Mouse (Mus musculus) testis, adult 2 months (tissue): Measurements from ENCODE around the gene Gys2. TPM values are rescaled to one million over a fixed set of nuclear protein-coding genes. Genes with fewer than 3 reads are reported as not detected.
A peak's percentile ranks its signal among the peaks of the same experiment; 100 is the strongest.
"Not testable (repeated sequence)": the region's sequence is repeated elsewhere in the genome, so short reads cannot be mapped to it uniquely, and the experiment has no call there.

Experiments used
- H3K27ac ChIP-seq: fragments of 200-500 bp; 2 replicates; pipeline ENCODE4 v1.5.1; 2012; ENCODE audit warnings: low read depth, low read length; ENCODE audit not compliant: control insufficient read depth, insufficient read depth
- H3K27me3 ChIP-seq: fragments of 200-500 bp; 2 replicates; pipeline ENCODE4 v1.6.1; 2012; ENCODE audit warnings: mild to moderate bottlenecking, low read length, moderate library complexity; ENCODE audit not compliant: control insufficient read depth, insufficient read depth
- H3K36me3 ChIP-seq: fragments of 200-500 bp; 2 replicates; pipeline ENCODE4 v1.6.1; 2012; ENCODE audit warnings: mild to moderate bottlenecking, low read length; ENCODE audit not compliant: control insufficient read depth, insufficient read depth
- H3K4me1 ChIP-seq: fragments of 200-500 bp; 2 replicates; pipeline ENCODE4 v1.6.1; 2012; ENCODE audit warnings: low read length; ENCODE audit not compliant: control insufficient read depth, insufficient read depth
- H3K4me3 ChIP-seq: fragments of 200-500 bp; 2 replicates; pipeline ENCODE4 v1.5.1; 2012; ENCODE audit warnings: low read depth, mild to moderate bottlenecking, low read length, moderate library complexity, mixed read lengths; ENCODE audit not compliant: control insufficient read depth
- CTCF ChIP-seq: fragments of 200-500 bp; IDR thresholded peaks from 2 replicates; pipeline ENCODE4 v1.5.1; 2012; ENCODE audit warnings: low read depth, mild to moderate bottlenecking, inconsistent platforms, low read length, moderate library complexity; ENCODE audit not compliant: control insufficient read depth, insufficient read depth, insufficient replicate concordance
- POLR2A ChIP-seq: fragments of 200-500 bp; IDR thresholded peaks from 2 replicates; pipeline ENCODE4 v1.6.1; 2012; ENCODE audit warnings: low read depth, mild to moderate bottlenecking, inconsistent platforms, low read length, moderate library complexity; ENCODE audit not compliant: control insufficient read depth
- polyA plus RNA-seq: library from polyadenylated mRNA; depleted of rRNA; stranded (reverse); fragments of >200 nt; gene quantifications from 2 replicates; pipeline ENCODE4 v1.2.3, GENCODE M21; 2012

The Gys2 gene
- polyA plus RNA-seq, 1 experiment = 0.14 TPM

DNA sequence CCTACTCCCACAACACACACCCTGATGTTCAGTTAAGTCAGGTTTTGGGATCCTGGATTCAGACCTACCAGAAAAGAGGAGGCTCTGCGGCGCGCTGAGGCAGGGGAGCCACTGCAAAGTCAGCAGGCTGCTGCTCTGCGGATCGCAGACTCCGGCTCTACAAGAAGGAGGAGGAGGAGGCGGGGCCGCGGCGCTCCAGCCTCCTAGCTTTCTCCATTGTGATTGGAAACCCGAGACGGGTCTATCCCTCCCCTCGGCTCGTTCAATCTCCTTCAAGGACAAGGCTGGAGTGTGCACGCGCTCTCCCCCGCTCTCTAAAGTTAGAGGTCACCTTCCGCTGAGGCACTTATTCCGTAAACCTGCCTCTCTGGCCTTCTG, 34.9 kb upstream of the Gys2 start, which contains the start of gene Ldhb:
Gene Ldhb (minus strand): TSS at position 173 of the 378 bp plus-strand sequence.
- peak within 1 kb of the TSS; percentile 88 for H3K4me3 ChIP-seq
- H3K4me1 ChIP-seq = peaks cover 5% of the 10 kb centered on the region
- H3K36me3 ChIP-seq = no peaks in the 10 kb centered on the region
- no peaks in the 10 kb centered on the region for H3K27me3 ChIP-seq
- TF ChIP-seq POLR2A (peak; percentile 78), CTCF (no peak)
- H3K27ac ChIP-seq = peak within 1 kb of the TSS; percentile 83

DNA sequence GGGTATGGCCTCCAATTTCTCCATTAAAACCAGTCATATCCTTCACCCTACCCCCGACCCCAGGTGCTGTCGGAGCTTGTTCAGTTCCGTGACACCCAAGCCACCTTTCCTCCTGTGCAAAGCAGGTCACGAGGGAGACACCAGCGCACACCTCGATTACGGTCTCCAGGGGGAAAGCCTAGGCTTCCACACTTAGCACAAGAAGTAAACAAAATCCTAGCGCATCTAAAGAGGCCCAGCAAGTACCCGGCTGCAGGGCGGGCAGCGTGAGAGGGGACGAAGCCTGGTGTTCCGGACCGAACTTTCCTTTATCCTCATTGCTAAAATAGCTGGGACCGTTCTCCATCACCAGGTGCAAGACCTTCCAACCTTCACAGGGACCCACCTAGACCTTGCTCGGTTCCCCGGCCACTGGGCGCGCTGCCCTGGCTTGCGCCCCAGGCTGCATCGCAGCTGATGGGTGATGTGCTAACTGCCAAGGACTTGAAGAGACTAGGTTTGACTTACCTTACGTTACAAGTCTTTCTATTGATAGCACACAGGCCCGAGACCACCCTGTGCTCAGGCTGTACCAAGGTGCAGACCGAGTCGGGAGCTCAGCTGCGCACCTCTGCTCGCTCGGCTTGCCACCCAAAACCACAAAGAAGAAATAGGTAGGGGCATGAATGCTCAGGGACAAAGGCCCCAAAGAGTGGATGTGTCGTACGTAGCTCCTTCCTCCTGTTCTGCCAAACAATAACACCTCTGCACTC, 34.3 kb upstream of the Gys2 start:
- Histone ChIP-seq H3K36me3 (no peaks in the 10 kb centered on the region), H3K27me3 (no peaks in the 10 kb centered on the region), H3K4me3 (peak overlapping the region; percentile 88), H3K4me1 (peaks cover 5% of the 10 kb centered on the region), H3K27ac (peak overlapping the region; percentile 83)
- TF ChIP-seq POLR2A (no peak), CTCF (no peak)

DNA sequence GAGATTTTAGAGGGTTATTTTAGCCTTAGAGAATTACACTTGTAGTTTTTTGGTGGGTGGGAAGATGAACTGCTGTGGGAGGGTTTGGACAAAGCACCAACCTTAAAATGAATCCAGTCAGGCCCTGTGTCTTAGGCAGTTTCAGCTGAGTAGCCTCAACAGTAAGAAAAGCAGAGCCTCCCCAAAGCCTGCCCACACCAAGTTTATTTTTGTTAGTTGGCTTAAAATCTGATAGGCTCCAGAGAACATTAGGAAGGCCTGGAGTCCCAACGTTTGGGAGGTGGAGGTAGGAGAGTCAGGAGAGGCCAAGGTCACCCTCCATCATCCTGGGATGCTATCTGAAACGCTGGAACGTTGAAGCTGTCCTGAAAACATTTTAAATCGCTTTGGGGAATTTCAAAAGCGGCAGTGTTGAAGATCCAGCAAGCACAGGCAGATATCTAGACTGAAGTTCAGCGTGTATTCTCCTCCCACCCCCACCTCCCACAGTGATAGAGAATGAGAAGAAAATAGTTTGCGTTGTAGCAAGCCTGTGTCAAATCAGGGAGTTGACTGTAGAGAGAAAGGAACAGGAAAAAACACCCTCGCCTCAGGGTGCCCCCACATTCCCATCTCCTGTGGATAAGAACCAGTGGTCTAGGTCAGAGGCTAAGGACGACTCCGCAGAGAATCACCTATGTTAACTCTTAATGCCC, 33.6 kb upstream of the Gys2 start:
- peak overlapping the region; percentile 88 for H3K4me3 ChIP-seq
- TF ChIP-seq CTCF (no peak), POLR2A (no peak)
- no peaks in the 10 kb centered on the region for H3K27me3 ChIP-seq
- peaks cover 5% of the 10 kb centered on the region for H3K4me1 ChIP-seq
- no peaks in the 10 kb centered on the region for H3K36me3 ChIP-seq
- no peak overlapping the region; the same call in 1 of the 2 replicates for H3K27ac ChIP-seq

DNA sequence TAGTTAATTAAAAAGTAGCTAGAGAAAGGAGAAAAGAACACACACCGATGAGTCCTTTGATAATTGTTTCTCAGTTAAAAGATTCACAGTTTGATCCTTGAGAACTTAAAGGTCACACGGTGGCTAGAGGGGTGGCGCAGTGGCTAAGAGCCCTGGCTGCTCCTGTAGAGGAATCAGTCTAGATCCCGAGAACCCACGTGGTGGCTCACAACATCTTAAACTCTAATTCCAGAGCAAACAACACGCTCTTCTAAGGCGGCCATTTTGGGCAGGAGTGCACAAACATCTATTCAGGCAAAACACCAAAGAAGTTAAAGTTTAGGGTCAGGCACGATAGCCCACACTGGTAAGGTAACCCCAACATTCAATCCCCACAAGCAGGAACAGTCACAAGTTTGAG, 30.7 kb upstream of the Gys2 start:
- Histone ChIP-seq H3K36me3 (no peaks in the 10 kb centered on the region), H3K27me3 (no peaks in the 10 kb centered on the region), H3K4me3 (no peak overlapping the region), H3K27ac (no peak overlapping the region), H3K4me1 (peaks cover 5% of the 10 kb centered on the region)
- no peak for TF ChIP-seq POLR2A
- TF ChIP-seq CTCF = no peak

DNA sequence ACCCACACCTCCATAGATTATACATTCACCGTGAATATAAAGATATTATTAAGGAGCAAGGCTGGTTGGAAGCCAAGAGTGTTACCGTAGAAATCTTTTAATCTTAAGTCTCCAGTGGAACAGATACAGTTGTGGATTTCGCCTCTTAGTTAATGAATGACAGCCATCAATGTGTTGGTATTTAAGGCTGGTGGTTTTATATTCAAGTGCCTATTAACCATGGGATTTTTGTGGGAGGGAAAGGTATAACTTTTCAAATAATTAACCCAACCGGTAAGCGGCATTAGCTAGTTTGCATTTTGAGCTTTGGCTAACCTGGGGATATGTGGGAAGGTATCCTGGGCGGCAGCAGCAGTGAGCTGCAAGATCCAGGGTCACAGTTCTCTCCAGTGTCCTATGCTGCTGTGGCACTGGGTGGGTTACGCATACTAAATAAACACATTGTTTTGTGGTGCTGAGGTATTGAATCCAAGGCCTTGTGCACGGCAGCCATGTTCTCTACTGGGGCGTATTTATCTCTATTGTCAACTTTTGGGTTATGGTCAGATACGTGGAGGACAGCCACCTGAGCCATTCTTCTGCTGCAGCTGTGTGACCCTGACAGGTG, 29.7 kb upstream of the Gys2 start:
- H3K27ac ChIP-seq = no peak overlapping the region
- no peak overlapping the region for H3K4me3 ChIP-seq
- peaks cover 3% of the 10 kb centered on the region for H3K4me1 ChIP-seq
- no peaks in the 10 kb centered on the region for H3K36me3 ChIP-seq
- TF ChIP-seq CTCF (no peak), POLR2A (no peak)
- H3K27me3 ChIP-seq = no peaks in the 10 kb centered on the region

DNA sequence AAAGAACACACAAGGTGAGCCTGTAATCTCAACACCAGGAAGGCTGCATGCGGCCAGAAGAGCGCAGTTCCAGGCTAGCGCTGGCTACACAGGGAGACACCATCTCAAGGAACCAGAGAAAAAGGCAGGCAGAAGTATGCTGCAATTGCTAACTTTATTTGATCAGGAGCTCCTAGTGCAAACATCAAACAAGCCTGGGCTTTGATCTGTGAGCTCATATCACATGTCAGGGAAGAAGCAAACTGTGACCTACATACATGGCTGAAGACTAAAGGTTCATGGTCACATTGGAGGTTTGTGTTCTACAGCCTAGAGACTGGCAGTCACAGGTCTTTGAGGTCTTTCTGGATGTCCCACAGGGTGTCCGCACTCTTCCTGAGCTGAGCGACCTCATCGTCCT, 17.2 kb upstream of the Gys2 start:
- H3K4me3 ChIP-seq, H3K27ac ChIP-seq, H3K36me3 ChIP-seq, H3K27me3 ChIP-seq, H3K4me1 ChIP-seq: not testable (repeated sequence)

DNA sequence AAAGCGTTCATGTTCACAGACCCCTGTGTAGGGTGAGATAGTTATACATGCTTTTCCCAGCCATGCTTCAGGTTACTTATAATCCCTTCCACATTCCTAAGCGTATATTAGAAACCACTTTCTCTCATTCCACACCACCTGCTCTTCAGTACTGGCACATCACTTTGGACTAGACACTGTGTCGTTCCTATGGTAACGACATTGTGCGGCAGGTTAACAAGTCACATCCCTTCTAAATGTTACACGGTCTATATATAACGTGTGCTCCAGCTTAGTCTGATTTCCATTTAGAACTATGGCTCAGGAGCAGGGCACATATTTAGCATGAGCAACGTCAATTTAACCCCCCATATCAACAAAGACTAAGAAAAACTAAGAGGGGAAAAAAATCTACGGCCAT, 14.7 kb upstream of the Gys2 start:
- no peak for TF ChIP-seq POLR2A
- no peak for TF ChIP-seq CTCF
- Histone ChIP-seq H3K4me1 (no peaks in the 10 kb centered on the region), H3K36me3 (no peaks in the 10 kb centered on the region), H3K4me3 (no peak overlapping the region), H3K27me3 (no peaks in the 10 kb centered on the region), H3K27ac (no peak overlapping the region)
